Mouse (Mus musculus): ENCODE results near the gene Gdf15.

Gene Gdf15

DNA sequence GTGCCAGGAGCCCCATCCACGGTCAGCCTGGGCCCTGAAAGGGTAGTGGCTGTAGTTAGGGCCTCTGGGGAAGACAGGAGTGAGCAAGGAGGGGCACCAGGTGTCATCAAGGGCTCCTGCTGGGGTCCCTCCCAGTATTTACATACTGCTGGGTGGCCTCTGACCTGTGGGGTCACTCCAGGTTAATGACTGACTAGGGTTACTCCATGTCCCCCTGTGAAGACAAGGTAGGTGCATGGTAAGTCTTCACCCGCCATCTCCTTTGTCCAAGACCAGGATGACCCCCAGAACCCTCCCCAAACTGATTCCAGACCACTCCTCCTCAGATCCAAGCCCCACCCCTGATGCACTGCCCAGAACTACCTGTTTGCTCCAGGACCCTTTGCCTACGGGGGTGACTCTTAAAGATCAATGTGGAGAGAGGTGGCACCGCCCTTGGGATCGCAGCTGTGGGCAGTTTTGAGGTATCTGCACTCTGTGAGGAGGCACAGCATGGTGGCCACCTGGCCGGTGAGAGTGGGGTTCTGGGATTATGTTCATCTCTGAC is at the start of gene Gdf15:
TSS of gene Gdf15 (minus strand) at position 111 of the 547 bp plus-strand sequence.
- no peak for DNase-seq (ENCODE audit: low spot score)

DNA sequence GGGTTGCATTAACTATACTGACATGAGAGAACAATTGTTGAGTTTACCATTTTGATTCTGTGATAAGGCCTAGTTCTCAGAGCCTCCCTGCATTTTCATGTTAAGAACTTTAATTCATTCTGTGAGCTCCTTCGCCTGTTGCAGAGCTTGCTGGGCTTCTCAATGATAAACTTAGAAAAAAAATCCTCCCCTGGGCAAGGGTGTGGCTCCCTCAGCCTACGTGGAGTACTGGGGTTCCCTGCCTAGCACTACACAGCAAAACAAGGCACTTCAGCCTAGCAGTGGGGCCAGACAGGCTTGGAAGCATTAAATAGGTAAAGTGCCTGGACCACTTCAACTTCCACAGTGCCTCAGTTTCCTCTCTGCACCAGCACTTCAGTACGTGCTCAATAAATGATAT is 49.2 kb upstream of the Gdf15 start:
- no peak for DNase-seq (ENCODE audit: low spot score)

DNA sequence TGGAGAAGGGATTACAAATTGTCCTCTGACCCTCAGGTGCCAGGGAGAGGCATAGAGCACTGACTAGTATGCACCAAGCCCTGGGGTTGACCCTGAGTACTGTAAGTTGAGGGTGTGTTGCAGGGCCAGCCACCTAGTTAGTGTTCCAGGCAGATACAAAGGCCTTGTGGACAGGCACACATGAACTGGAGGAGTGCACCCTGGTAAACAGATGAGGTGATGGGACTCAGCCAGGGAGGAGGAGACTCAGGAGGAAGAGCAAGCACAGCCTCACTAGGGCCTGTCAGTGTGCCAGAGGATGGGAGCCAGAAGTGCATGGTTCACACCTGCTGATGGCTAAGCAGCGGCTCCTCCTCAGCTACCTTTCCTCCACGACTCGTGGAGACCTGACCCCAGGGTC is 47.8 kb upstream of the Gdf15 start:
- no peak for DNase-seq (ENCODE audit: low spot score)

DNA sequence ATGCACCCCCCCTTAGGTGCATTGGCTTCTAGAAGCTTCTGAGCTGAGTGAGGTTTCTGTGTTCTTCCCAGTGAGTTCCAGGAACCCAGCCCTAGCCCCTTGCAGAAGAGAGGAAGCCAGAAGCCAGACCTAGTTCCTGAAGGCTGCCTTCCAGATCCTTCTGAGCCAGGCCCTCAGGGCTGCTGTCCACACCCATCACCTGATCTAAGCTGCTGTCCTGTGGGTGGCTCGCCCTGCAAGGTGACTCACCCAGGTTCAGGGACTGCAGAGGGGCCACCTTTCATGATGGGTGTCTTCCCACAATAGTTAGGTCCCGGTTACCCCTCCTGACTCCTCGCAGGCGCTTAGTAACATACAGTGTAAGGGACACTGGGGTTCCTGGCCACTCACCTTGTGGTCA is 47.1 kb upstream of the Gdf15 start:
- no peak for DNase-seq (ENCODE audit: low spot score)

DNA sequence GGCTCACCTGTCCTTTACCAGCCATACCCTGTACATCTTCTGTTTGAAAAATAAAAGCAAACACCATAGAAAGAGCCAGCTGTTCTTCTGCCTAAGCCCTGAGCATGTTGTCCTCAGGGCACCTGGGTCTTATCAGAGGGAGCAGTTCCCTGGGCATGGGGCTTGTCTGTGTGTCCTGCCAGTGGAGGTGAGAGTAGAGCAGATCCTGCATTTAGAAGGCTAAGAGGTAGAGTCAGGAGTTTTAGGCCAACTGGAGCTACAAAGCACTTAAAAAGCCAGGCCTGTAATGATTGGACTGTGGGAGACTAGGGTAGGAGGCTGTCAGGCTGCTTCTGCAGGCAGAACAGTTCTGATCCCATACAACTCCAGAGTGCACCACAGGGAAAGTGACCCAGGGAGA is 46.4 kb upstream of the Gdf15 start:
- DNase-seq (ENCODE audit: low spot score): no peak

DNA sequence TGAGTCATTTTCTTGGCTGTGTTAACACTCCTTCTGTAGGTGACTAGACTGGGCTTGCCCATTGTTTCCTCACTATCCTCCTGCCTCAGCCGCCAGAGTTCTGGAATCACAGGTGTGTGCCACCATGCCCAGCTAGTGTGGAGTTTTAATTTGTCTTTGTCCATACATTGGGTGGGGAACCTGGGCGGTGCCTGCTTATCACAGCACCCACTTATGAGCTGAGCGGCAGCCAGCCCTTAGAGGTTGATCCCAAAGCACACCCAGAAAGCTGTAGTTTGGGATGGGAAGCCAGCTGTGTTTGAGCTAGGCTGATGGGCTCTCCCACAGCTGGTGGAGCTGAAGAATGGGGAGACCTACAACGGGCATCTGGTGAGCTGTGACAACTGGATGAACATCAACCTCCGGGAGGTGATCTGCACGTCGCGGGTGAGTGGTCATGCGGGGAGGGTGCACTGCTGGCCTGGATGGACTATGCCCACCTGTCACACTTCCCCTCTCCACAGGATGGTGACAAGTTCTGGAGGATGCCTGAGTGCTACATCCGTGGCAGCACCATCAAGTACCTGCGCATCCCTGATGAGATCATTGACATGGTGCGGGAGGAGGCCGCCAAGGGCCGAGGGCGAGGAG is 45.3 kb upstream of the Gdf15 start:
- DNase-seq (ENCODE audit: low spot score): no peak

DNA sequence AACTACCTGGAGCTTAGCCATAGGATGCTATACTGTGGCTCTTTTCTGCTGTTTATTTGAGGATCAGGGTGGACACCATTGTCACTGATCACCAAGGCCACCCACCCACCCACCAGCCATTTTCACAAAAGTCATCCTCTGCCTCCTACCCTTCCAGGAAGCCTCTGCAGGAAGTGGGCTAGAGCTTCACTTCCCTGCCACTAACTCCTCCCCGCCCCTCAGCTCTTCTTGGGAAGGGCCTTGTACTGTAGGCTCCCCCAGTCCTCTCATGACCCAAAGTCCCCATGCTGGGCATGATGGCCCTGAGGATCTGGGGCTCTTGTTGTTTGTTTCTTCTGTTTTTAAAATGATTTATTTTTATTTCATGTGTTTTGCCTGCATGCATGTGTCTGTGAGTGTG is 43.1 kb upstream of the Gdf15 start:
- no peak for DNase-seq (ENCODE audit: low spot score)

DNA sequence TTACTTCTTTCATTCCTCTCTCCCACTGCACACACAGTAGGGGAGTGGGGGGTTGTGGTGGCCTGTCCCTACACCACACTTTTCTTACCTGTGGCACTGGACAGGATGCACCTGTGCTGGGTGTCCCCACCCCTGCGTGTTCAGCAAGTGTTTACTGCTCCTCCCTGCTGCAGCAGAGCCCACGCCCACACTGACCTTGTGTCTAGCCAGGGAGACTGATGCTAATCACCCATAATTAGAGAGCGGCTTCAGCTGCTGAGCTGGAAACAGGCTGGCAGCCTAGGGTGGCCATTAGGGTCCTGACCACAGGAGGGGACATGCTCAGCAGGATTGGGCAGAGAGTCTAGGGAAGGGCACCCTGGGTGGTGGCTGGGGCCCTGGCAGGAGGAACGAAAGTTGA is 42.5 kb upstream of the Gdf15 start:
- DNase-seq (ENCODE audit: low spot score): no peak

DNA sequence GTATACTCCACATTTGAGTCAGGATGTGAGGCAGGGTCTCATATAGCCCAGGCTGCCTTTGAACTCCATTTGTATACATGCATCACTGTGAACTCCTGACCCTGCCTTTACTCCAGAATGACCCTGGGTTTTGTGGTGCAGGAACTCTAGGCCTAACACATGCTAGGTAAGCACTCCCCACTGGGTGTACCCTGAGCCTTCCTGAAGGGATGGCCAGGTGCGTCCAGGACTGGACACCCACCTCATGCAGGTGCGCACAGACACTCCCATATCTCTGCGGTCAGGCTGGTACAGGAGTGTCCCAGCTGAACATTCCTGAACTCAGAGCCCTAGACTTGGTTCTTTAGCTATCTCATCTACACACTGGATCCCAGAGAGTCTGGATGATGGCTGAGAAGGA is 41.9 kb upstream of the Gdf15 start:
- no peak for DNase-seq (ENCODE audit: low spot score)

DNA sequence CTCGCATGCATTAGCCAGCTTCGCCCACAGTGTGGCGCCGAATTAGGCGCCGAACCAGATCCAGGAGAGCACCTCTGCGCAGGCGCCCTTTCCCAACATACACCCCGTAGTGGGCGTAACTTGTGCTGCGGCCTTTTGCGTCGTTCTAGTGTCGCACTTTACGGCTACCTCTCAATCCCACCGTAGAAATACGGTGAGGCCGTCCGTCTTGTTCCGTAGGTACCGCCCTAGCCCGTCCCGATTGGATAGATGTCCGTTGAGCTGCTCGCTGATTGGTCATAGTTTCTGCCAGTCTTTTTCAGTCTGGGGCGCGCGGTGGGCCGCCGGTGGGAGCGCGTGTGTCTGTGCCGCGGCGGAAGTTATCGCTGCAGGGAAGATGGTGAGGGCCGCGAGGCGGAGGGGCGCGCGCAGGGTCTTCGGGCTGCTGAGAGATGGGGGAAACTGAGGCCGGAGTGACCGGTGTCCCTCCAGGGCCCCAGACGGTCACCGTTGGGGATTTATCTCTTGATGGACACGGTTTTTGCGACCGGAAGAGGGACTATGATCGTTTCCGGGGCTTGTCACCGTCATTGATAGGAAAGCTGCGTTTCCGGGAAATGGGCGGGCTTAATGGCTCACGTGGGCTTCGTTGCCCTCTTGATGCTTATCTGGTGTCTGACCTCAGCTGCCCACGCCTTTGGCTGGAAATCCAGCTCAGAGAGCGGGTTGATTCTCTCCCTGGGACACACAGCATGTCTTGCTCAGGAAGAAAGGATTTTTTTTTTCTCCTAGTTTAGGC is 41.0 kb upstream of the Gdf15 start, which contains the start of gene Lsm4:
TSS of gene Lsm4 (plus strand) at position 170 of the 778 bp plus-strand sequence.
- DNase-seq (ENCODE audit: low spot score): peak; percentile 99

DNA sequence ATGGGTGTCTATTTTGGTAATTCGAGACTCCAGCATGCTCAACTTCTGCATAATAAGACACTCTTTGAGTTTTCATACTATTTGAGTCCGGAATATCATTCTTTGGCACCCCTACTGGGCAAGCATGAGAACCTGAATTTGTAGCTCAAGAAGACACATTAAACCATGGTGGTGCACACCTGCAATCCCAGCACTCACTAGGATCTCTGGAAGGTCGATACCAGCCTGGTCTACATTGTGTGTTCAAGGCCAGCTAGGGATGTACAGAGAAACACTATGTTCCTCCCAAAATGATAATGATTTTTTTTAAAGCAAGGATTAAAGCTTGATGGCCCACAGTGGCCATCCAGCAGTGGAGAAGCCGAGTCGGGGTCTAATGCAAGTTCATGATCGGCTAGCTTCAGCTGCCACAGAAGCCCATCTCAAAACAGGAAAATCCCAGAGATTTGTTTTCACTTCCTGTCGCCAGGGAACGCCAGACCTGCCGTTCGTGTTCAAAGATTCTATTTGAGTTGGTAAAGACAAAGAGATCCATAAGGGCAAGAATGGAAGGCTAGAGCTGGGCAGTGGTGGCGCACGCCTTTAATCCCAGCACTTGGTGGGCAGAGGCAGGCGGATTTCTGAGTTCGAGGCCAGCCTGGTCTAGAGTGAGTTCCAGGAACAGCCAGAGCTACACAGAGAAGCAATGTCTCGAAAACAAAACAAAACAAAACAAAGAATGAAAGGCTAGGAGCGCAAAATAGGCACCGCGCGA is 40.2 kb upstream of the Gdf15 start:
- DNase-seq (ENCODE audit: low spot score): no peak

DNA sequence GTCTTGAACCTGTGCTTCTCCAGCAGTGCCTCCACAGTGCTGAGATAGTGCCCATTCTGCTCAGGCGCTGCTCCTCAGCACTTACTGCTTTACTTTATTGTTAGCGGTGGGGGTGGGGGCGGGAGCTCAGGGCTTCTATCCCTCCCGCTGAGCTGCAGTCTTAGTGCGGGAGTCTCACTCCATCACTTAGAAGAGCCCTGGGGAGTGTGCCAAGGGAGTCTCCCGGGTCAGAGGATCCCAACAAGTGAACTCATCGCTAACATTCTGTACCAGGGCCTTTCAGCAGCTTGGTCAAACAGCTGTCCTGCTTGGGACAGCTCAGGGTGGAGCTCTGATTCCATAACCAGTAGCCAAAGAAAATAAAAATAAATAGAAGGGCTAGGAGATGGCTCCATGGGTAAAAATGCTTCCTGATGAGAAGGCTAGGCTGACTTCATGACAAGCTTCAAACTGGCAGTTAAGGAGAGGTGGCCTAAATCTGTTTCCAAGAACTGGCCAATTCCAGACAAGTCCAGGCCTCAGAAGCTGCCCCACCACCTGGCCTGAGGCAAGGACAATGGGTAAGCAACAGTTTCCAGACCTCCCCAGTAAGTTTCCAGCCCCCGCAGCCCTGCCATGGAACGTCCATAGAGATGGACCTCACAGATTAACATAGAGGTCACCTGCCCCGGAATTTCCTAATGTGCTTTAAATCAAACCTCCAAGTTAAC is 39.5 kb upstream of the Gdf15 start:
- DNase-seq (ENCODE audit: low spot score): no peak

DNA sequence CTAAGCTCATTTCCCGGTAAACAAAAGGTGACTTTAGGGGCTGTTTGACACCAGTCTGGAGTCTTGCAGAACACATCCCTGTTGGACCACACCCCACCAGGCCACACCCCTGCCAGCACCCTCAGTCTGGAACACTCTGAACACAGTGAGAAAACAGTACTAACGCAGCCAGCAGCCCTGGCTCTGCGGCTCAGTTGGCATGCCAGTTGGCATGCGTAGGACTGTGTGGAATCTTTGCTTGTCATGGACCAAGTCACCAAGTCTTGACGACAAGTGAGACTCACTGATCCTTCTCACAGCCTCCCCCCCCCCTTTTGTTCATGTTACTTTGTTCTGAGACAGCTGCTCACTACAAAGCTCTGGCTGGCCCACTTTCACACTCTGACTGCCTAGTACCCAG is 34.8 kb upstream of the Gdf15 start:
- DNase-seq (ENCODE audit: low spot score): no peak

DNA sequence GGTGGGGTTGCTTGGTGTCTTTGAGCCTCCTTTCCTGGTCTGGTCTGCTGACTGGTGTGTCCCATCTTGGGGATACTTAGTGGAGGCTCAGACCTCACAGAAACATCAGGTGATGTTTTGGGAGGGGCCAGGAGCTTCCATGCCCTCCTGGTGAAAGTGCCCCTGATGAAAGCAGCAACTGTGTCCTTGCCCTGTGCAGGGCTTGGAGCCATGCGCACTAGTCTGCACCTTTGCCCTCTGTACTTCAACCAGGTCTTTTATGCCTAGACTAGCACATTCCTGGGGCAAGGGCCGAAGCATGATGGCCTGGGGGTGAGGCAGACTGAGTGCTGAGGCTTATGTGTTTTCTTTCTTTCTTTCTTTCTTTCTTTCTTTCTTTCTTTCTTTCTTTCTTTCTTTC is 33.3 kb upstream of the Gdf15 start:
- DNase-seq (ENCODE audit: low spot score): no peak

DNA sequence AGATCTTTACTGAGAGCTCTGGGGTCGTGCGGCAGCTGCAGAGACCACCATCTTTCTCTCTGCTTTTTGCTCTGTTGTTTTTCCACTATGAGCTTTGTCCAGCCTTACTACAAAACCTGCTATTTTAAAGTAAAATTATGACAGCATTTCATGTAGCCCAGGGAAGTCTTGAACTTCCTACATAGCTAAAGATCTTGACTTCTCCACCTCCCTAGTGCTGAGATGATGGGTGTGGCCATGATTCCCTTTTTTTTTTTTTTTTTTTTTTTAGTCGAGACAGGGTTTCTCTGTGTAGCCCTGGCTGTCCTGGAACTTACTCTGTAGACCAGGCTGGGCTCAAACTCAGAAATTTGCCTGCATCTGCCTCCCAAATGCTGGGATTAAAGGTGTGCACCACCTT is 32.4 kb upstream of the Gdf15 start:
- no peak for DNase-seq (ENCODE audit: low spot score)

DNA sequence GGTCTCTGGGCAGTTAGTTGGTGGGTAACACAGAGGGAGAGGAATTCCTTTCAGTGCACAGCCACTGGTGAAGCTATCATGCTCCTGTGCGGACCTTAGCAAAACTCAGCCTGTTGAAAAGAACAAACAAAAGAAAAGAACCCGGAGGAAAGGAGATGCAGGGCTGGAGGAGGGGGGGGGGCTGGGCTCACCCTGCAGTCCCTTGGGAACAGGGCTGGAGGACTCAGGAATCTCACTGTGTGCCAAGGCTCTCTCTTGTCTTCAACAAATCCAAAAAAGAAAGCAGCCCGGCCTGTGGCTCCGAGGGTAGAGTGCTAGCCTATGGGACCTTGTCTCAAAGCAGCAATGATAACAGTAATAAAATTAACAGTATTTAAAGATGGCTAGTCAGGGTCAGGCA is 31.4 kb upstream of the Gdf15 start:
- DNase-seq (ENCODE audit: low spot score): no peak

DNA sequence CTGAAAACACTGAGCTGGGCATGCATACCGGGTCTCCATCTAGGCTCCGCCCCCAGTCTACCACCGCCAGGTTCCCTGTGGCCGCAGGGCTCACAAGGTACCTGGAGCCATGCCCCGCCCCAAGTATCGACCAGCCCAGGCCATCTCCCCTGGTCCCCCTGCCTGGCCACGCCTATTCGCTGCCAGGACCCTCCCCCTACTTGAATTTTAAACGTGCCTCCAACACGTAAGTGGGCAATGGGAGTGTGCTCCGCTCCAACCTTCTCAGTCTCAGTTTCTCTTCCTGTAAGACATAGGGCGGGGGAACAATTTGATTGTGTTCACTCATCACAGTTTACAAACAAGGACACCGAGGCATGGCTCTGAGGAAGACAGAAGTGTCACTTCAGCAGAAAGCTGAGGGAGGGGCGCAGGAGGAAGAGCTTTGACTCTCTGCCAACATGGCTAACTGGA is 28.0 kb upstream of the Gdf15 start, which contains the start of gene Pgpep1:
TSS of gene Pgpep1 (minus strand) at position 116 of the 453 bp plus-strand sequence.
- no peak for DNase-seq (ENCODE audit: low spot score)

DNA sequence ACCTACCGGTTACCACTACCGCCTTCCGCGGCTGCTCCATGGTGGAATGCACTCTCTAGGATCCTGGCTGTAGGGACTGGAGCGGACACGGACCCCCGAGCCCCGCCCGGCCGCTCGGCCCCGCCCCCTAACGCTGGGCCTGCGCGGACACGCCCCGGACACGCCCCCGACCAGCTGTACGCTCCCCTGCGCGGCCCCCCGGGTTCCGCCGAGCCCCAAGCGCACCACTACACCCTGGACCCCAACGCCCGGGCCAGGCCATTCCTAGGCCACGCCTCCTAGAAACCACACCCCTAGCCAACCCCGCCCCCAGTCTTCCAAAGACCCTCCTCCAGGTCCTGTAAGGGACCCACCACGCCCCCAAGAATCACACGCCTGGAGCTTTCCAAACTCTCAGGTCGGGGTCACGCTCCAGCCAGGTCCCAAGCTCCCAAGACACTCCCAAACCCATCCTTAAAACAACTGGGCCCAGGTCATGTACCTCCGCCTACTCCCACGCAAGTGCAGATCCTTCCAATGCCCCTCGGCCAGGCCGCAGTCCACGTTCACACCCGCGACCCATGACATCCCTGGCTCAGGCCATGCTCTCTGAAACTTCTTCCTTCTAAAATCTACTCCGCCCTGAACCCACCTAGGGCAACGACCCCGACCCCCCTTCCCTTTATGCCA is 27.5 kb upstream of the Gdf15 start:
- peak; percentile 53 for DNase-seq (ENCODE audit: low spot score)

DNA sequence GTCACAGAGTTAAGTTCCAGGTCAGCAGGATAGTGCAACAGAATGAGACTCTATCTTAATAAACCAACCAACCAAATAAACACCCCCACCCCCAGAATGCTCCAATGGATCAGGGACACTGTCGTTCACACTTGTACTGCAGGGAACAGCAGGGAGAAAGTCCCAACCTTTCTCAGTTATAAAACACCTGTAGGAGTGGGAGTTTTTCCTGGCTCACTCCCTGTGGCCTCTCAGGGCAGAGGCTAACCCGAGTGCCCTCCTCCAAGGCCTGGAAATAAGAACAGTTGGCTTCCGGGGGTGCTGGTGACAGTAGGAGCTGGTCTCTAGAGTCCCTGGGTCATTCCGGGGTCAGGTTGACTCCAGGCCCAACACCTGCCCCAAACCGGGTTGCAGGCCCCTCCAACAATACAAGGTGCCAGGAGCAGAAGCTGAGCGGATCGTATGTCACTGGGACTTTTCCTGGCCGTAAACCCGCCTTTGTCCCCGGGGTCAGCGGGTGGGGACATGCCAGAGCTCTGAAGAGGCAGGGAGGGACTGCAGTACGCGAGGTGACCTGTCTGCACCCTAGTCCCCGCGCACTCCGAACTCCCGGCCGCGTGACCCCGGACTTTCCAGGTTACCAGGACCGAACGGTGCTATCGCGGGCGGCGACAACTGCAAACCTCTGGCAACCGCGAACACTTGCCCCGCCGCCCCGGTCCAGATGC is 26.8 kb upstream of the Gdf15 start:
- no peak for DNase-seq (ENCODE audit: low spot score)

DNA sequence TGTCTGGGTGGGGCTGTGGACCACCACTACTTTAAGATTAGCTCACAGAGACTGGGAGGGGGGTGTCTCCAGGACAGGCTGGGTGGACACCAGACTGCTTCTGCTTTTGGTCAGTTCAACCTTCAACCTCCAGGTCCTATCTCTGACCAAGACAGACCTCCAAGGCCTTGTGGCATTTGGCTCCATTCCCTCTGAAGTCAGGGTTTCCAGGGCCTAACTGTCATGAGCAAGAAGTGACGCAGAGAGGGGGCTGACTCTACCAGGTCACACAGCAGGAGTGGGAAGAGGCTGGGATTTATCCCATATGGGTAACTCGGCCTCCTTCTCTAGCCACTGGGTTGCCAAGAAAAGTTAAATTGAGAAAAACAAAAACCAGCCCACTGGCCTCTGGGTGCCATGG is 25.5 kb upstream of the Gdf15 start:
- DNase-seq (ENCODE audit: low spot score): no peak

DNA sequence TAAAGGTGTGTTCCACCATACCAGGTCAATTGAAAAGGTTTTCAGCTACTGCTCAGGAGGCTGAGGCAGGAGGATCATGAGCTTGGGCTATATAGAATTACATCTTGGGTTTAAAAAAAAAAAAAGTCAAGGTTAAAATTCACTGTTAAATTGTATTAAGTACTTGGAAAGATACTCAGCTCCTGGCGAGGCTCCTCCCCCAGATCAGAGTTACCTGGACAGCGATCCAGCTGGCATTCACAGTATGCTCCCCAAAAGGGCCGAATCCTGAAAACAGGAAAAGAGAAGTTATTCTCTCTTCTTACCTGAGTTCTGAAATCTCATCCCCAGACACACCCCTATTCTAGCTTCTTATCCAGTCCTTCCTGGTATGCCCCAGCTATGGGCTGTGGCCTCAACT is 25.0 kb upstream of the Gdf15 start:
- no peak for DNase-seq (ENCODE audit: low spot score)
